20 mouse cellular contexts compared by ENCODE assay signal in genomic region chr2:28692692-28693091, GRCm38 (mm10). TPM values are rescaled to one million over a fixed set of nuclear protein-coding genes. Genes with fewer than 3 reads are reported as not detected.
"Had no signal": no experiment of that assay in that cellular context is flagged by ENCODE, and none has a peak within 500 bp of the region (broad histone marks: within the 10 kb centered on the region; RNA-seq: fewer than 3 reads in every experiment).

No protein-coding gene starts in this region.

- DNase-seq: kidney, adult 18-20 months; kidney, adult 9 months; kidney, postnatal 14 days; liver; lung, postnatal 10 days; lung, postnatal 36 days; midbrain, embryonic 14.5 days; thymus, adult 18-20 months; thymus, postnatal 36 days had no signal

- H3K9me3 ChIP-seq: limb, embryonic 10.5 days; limb, embryonic 13.5 days; liver, embryonic 12.5 days; liver, embryonic 15.5 days; lung, embryonic 15.5 days had no signal

- H3K9ac ChIP-seq: limb, embryonic 13.5 days; liver, embryonic 12.5 days; liver, embryonic 15.5 days; lung, embryonic 15.5 days had no signal

- H3K27me3 ChIP-seq: limb, embryonic 13.5 days; lung, embryonic 15.5 days had no signal

- H3K27ac ChIP-seq: layer of hippocampus, adult 2 months; limb, embryonic 10.5 days; limb, embryonic 13.5 days; liver, embryonic 12.5 days; liver, embryonic 15.5 days; lung, embryonic 15.5 days had no signal

- H3K4me2 ChIP-seq: limb, embryonic 13.5 days; liver, embryonic 12.5 days; liver, embryonic 15.5 days; lung, embryonic 15.5 days; midbrain, embryonic 11.5 days had no signal

- ATAC-seq: intestine, embryonic 16.5 days; liver, embryonic 12.5 days had no signal

- H3K4me1 ChIP-seq: limb, embryonic 13.5 days; liver, embryonic 12.5 days; liver, embryonic 15.5 days; lung, embryonic 15.5 days had no signal

- H3K4me3 ChIP-seq: layer of hippocampus, adult 2 months; limb, embryonic 10.5 days; limb, embryonic 13.5 days; liver, embryonic 12.5 days; liver, embryonic 15.5 days; lung, embryonic 15.5 days had no signal

RNA-seq across cellular contexts. Expression of gene Spaca9, which starts 6.8 kb away (rescaled TPM):
- total RNA-seq: layer of hippocampus, adult 2 months; megakaryocyte-erythroid progenitor cell, adult 5-6 weeks; midbrain, postnatal 0 days had no signal
- polyA plus RNA-seq: small intestine, adult 2 months had no signal

RNA-seq across cellular contexts. Expression of gene Ak8, which starts 7.3 kb away (rescaled TPM):
- total RNA-seq: megakaryocyte-erythroid progenitor cell, adult 5-6 weeks had no signal
